Mouse (Mus musculus) small intestine, adult 2 months (tissue): ENCODE measurements around the gene Zfp174.

ENCODE experiments used
- CTCF ChIP-seq: fragments of 200-500 bp; IDR thresholded peaks from 2 replicates; pipeline ENCODE4 v1.5.1; 2012; ENCODE audit warnings: low read depth, mild to moderate bottlenecking, control low read depth, inconsistent platforms, low read length, moderate library complexity, mixed read lengths; ENCODE audit not compliant: insufficient replicate concordance, insufficient read length; ENCODE audit errors: extremely low read depth
- POLR2A ChIP-seq: fragments of 200-500 bp; IDR thresholded peaks from 2 replicates; pipeline ENCODE4 v1.6.1; 2012; ENCODE audit warnings: low read depth, mild to moderate bottlenecking, control low read depth, inconsistent platforms, low read length, moderate library complexity

DNA sequence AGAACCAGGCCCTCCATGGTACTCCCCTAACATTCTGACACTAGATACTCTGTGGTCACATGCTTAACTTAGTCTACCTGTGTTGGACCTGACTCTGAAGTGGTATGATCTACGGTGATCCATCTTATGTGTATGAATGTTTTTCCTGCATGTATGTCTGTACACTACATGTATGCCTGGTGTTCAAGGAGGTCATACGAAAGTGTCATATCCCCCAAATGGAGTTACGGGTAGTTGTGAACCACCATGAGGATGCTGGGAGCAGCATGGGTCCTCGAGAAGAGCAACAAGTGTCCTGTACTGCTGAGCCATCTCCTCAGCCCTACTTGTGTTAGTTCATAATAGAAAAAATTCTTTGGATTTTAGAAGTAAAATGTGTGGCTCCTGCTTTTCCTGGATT, 29.3 kb downstream of the Zfp174 start:
- TF ChIP-seq POLR2A (no peak), CTCF (no peak)
